Mouse (Mus musculus) lung, embryonic 14.5 days (tissue): ENCODE measurements around the gene Tmem210. TPM values are rescaled to one million over a fixed set of nuclear protein-coding genes. Genes with fewer than 3 reads are reported as not detected.
A peak's percentile ranks its signal among the peaks of the same experiment; 100 is the strongest.

ENCODE experiments used
- ATAC-seq: fragments of 200-750 bp; cut with Nextera tagmentation; 2 replicates; pipeline ENCODE4 v1.8.0; 2017; ENCODE audit warnings: mild to moderate bottlenecking, moderate TSS enrichment, moderate library complexity; ENCODE audit not compliant: insufficient read depth
- DNase-seq: peaks from one replicate; pipeline ENCODE4 v3.0.0-alpha.2; 2015
- H3K27ac ChIP-seq: fragments of 300-500 bp; sonication (generic); 2 replicates; pipeline ENCODE4 v1.5.1; 2014; ENCODE audit warnings: low read depth, mild to moderate bottlenecking, moderate library complexity
- H3K27me3 ChIP-seq: fragments of 300-500 bp; sonication (generic); 2 replicates; pipeline ENCODE4 v1.6.1; 2014; ENCODE audit warnings: low read length, control low read depth; ENCODE audit not compliant: insufficient read depth
- H3K36me3 ChIP-seq: fragments of 300-500 bp; sonication (generic); 2 replicates; pipeline ENCODE4 v1.6.1; 2014; ENCODE audit warnings: control low read depth; ENCODE audit not compliant: insufficient read depth
- H3K4me1 ChIP-seq: fragments of 300-500 bp; sonication (generic); 2 replicates; pipeline ENCODE4 v1.6.1; 2014; ENCODE audit warnings: antibody characterized with exemption, control low read depth; ENCODE audit not compliant: insufficient read depth
- H3K4me2 ChIP-seq: fragments of 300-500 bp; sonication (generic); 2 replicates; pipeline ENCODE4 v1.6.1; 2014; ENCODE audit warnings: mild to moderate bottlenecking
- H3K4me3 ChIP-seq: fragments of 300-500 bp; sonication (generic); 2 replicates; pipeline ENCODE4 v1.5.1; 2014; ENCODE audit warnings: low read depth, low read length
- H3K9ac ChIP-seq: fragments of 300-500 bp; sonication (generic); 2 replicates; pipeline ENCODE4 v1.6.1; 2014
- H3K9me3 ChIP-seq: fragments of 300-500 bp; sonication (generic); 2 replicates; pipeline ENCODE4 v1.6.1; 2016; ENCODE audit warnings: low read depth, low read length, control low read depth
- CTCF ChIP-seq: IDR thresholded peaks from 2 replicates; pipeline ENCODE4 v1.5.1; 2016; ENCODE audit warnings: antibody characterized with exemption, low read depth
- WGBS: fragments of 180-500 bp; shearing (Covaris S2); extraction: QIAGEN DNeasy Blood & Tissue Kit; methylation state at CpG from one replicate; pipeline ENCODE4 v1.1.7; 2014; 5-methylcytosine and 5-hydroxymethylcytosine counted together
- polyA plus RNA-seq: library from polyadenylated mRNA; unstranded; fragments of >200 nt; fragmentation: Nextera tagmentation; extraction: Ambion mirVana; gene quantifications from 2 replicates; pipeline ENCODE4 v1.2.1, GENCODE M21; 2014

The Tmem210 gene
- polyA plus RNA-seq, 1 experiment from 2014 or later: not detected

DNA sequence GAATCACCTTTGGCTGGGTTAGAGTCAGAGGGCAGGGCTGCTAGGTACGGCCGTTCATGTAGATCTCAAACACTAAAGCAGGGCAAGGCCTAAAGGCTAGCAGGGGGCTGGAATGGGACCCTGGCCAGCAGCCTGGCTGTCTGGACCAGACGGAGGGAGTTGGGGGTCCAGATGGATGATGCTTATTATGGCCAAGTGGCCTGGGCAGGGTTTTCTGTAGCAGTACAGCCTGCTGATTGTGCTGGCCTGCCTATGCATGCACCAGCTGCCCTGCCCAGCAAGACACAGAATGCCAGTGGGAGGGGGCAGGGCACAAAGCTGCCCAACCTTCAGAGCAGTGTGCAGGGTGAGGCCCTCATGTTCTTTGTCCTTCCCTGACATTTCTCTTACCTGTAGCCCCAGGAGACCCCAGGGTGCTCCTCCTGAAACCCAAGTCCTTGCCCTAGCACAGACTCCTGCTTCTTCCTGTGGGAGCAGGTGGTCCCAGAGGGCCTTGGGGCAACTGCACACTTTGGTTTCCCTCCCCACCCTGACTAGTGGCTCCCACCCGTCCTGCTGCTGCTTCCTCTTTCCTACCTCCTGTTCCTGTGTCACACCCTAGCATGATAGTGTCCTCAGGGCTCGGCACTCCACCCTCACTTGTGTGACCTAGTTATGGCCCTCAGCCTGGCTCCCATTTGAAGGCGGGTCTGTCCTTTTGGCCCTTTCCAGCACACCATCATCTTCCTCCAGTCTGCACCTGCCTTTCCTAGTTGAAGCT is 21.9 kb upstream of the Tmem210 start:
- H3K4me2 ChIP-seq: no peak overlapping the region
- no peak overlapping the region for H3K27ac ChIP-seq
- no peaks in the 10 kb centered on the region for H3K9me3 ChIP-seq
- TF ChIP-seq CTCF: no peak
- H3K9ac ChIP-seq: no peak overlapping the region
- H3K4me3 ChIP-seq: no peak overlapping the region
- H3K4me1 ChIP-seq: no peaks in the 10 kb centered on the region
- ATAC-seq (no peak), DNase-seq (no peak)
- peaks cover 16% of the 10 kb centered on the region for H3K27me3 ChIP-seq
- peaks cover 27% of the 10 kb centered on the region for H3K36me3 ChIP-seq
- 60% methylated on average over 6 of the region's 6 CpGs for WGBS

DNA sequence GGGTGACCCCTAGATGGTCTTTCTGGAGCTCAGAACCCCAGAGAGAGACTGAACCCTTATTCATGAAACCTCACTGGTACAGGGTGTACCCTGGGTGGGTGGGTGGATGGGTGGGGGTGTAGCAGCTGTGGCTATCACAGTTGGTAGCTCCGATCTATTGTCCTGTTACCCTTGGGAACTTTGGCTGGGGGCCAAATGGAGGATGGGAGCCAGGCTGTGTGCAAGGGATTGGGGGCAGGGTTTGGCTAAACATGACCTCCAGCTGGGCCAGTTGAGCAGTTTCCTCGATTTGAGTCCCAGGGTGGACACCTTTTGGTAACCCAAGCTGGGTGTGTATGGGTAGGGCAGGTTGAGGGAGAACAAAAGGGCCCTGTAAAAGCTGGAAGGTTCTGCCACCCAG is 21.2 kb upstream of the Tmem210 start:
- DNase-seq: no peak
- no peak for TF ChIP-seq CTCF
- ATAC-seq: no peak
- Histone ChIP-seq H3K4me1 (0 out of 2 replicates have a peak, but pooled peaks cover 5% of the 10 kb centered on the region), H3K9ac (no peak overlapping the region), H3K9me3 (no peaks in the 10 kb centered on the region), H3K4me2 (no peak overlapping the region), H3K36me3 (peaks cover 27% of the 10 kb centered on the region), H3K4me3 (no peak overlapping the region; the same call in 1 of the 2 replicates), H3K27ac (no peak overlapping the region), H3K27me3 (peaks cover 16% of the 10 kb centered on the region)
- WGBS: 52% methylated on average over 2 of the region's 2 CpGs

DNA sequence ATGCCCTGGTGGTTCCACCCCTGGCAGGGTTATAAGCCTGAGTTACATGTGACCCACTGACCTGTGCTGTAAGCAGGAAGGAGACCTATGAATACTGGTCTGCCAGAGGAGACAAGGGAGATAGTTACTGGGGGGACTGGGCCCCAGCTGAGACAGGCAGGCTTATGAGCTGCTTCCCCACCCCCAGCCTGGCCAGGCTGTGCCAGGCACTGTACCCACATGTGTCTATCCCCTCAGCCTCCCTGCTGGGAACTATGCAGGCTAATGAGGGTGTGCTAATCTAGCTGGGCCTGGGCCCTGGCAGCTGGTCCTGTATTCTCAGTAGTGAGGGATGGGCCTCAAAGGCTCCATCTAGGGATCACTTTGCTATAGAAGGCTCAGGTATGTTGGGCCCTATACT is 20.7 kb upstream of the Tmem210 start:
- no peak overlapping the region for H3K4me3 ChIP-seq
- H3K9ac ChIP-seq: no peak overlapping the region
- H3K9me3 ChIP-seq: no peaks in the 10 kb centered on the region
- H3K36me3 ChIP-seq: peaks cover 27% of the 10 kb centered on the region
- no peak for ATAC-seq
- 0 out of 2 replicates have a peak, but pooled peaks cover 5% of the 10 kb centered on the region for H3K4me1 ChIP-seq
- H3K27me3 ChIP-seq: peaks cover 16% of the 10 kb centered on the region
- DNase-seq: no peak
- no peak for TF ChIP-seq CTCF
- no peak overlapping the region for H3K27ac ChIP-seq
- no peak overlapping the region for H3K4me2 ChIP-seq

DNA sequence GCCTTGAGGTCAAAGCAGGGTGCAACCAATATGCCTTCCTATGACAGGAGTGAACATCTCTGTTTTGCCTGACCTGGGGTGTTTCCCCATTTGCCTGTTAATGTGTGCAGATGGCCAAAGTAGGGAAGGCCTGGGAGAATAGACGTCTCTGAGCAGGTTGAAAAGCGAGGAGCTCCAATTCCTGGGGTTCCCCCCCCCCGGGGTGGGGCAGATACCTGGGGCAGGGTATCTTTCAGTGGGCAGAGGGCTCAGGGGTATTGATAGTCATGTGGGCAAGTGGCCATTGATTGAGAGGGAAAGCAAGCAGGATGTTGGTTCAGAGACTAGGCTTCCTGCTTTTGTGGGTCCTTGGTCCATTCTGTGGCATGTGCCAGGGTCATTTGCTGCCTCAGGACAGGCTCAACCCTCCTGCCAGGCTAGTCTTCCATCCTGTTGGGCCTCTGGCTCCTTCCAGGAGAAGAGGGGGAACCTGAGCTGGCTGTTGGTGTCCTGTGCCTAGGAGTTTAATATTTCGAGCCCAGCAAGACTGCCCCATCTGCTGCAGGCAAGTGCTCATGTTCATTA is 20.1 kb upstream of the Tmem210 start:
- DNase-seq: no peak
- Histone ChIP-seq H3K27me3 (peaks cover 16% of the 10 kb centered on the region), H3K4me3 (no peak overlapping the region), H3K36me3 (peaks cover 27% of the 10 kb centered on the region), H3K4me1 (0 out of 2 replicates have a peak, but pooled peaks cover 5% of the 10 kb centered on the region), H3K27ac (no peak overlapping the region), H3K9ac (no peak overlapping the region), H3K4me2 (no peak overlapping the region), H3K9me3 (no peaks in the 10 kb centered on the region)
- 62% methylated on average over 4 of the region's 4 CpGs for WGBS
- no peak for TF ChIP-seq CTCF
- no peak for ATAC-seq

DNA sequence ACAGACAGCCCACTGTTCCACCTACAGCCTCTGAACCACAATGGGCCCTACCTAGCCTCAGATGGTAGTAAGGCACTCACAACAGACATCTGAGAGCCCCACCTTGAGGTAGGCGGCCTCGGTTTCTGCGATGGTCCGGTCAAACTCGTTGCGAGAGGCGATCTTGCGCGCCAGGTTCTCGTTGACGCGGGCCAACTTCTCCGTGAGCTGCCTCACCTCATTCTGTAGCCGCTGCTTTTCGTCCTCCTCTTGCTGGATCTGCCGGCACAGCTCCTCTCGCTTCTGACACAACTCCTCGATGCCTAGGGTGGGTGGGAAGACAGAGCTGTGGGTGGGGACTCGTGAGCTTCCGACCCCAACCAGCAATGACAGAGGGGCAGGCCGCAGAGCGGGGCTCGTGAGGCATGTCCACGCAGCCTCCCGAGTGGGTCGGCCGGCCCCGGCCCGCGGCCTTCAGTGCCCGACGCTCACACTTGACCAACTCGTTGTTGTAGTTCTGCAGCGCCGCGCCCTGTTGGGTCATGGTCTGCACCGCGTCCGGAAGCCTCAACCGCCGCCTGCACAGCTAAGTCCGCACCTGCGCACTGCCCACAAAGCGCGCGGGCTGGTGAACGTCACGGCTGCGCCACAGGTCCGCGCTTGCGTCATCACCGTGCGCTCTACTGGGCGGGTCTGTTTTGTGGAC is 16.0 kb upstream of the Tmem210 start, which contains the start of the genes Ssna1 and Anapc2:
Ssna1 (minus strand) TSS at position 612 of the 685 bp plus-strand sequence.
Anapc2 (plus strand) TSS at position 652 of the 685 bp plus-strand sequence.
- Histone ChIP-seq H3K27ac (peak within 1 kb of the TSS; percentile 58), H3K4me2 (peak within 1 kb of the TSS; percentile 96), H3K9ac (peak within 1 kb of the TSS; percentile 86), H3K9me3 (no peaks in the 10 kb centered on the region), H3K4me3 (peak within 1 kb of the TSS; percentile 95), H3K4me1 (peaks cover 15% of the 10 kb centered on the region), H3K36me3 (peaks cover 63% of the 10 kb centered on the region), H3K27me3 (no peaks in the 10 kb centered on the region)
- peak; percentile 41; the same call in 1 of the 2 replicates for TF ChIP-seq CTCF
- DNase-seq (peak; percentile 99), ATAC-seq (peak; percentile 97)
- WGBS: under 1% methylated on average over 55 of the region's 55 CpGs

DNA sequence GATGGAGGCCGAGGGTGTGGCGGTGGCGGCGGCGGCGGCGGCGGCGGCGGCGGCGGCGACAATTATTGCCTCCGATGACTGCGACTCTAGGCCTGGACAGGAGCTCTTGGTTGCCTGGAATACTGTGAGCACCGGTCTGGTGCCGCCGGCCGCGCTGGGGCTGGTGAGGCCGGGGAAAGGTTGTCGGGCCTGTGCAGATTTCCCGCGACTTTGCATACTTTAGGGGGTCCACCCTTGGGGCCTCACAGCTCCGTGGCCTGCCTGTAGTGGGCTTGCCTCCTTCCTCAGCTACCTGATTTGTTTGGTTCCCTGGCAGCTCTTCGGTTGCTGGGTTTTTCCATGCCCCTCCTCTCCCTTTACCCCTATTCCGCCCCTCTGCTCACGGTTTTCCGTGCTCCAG is 15.4 kb upstream of the Tmem210 start:
- no peaks in the 10 kb centered on the region for H3K9me3 ChIP-seq
- peak overlapping the region; percentile 95 for H3K4me3 ChIP-seq
- ATAC-seq (peak; percentile 69), DNase-seq (peak; percentile 17)
- peaks cover 69% of the 10 kb centered on the region for H3K36me3 ChIP-seq
- H3K4me2 ChIP-seq: peak overlapping the region; percentile 96
- H3K27ac ChIP-seq: peak overlapping the region; percentile 58; the same call in 1 of the 2 replicates
- peak overlapping the region; percentile 86 for H3K9ac ChIP-seq
- no peaks in the 10 kb centered on the region for H3K27me3 ChIP-seq
- TF ChIP-seq CTCF: no peak
- H3K4me1 ChIP-seq: peaks cover 15% of the 10 kb centered on the region
- 0% methylated on average over 28 of the region's 29 CpGs for WGBS

DNA sequence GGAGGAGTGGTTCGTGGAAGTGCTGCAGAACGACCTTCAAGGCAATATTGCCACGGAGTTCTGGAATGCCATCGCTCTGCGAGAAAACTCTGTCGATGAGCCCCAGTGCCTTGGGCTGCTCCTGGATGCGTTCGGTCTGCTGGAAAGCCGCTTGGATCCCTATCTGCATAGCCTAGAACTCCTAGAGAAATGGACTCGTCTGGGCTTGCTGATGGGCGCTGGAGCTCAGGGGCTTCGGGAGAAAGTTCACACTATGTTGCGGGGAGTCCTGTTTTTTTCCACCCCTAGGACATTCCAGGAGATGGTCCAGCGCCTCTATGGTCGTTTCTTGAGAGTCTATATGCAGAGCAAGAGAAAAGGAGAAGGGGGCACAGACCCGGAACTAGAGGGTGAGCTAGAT is 14.9 kb upstream of the Tmem210 start:
- Histone ChIP-seq H3K4me3 (peak overlapping the region; percentile 95), H3K27ac (no peak overlapping the region), H3K9ac (peak overlapping the region; percentile 86), H3K9me3 (no peaks in the 10 kb centered on the region), H3K4me1 (peaks cover 15% of the 10 kb centered on the region), H3K36me3 (peaks cover 74% of the 10 kb centered on the region), H3K27me3 (no peaks in the 10 kb centered on the region), H3K4me2 (peak overlapping the region; percentile 96)
- WGBS: 29% methylated on average over 16 of the region's 16 CpGs
- ATAC-seq: no peak
- TF ChIP-seq CTCF: no peak
- no peak for DNase-seq
